Mouse (Mus musculus) left cerebral cortex, adult 18-20 months (tissue): ENCODE measurements around the gene Rfc4. TPM values are rescaled to one million over a fixed set of nuclear protein-coding genes. Genes with fewer than 3 reads are reported as not detected.

Experiments used
- microRNA-seq, 2 experiments: library from miRNA; unstranded; fragments of <30 nt; microRNA quantifications; one replicate each; pipeline ENCODE4 v1.2.0; 2021
- total RNA-seq, 2 experiments: library from RNA; stranded (reverse); gene quantifications; 2 replicates each; pipeline ENCODE4 v1.2.3; 2021

Rfc4 gene
- total RNA-seq, 2 experiments from 2014 or later: 5.0 to 6.5 TPM

Small RNA genes within 50 kb of the gene (microRNA-seq; reads per million reads assigned to microRNA genes)
- 0.21 to 0.25 reads per million in 2 experiments for gene Gm49346

Other genes starting within 250 kb of the Rfc4 start
- not detected for gene Ahsg, start 236.5 kb downstream of the Rfc4 start, total RNA-seq
- not detected for gene Fetub, start 209.4 kb downstream of the Rfc4 start, total RNA-seq
- not detected for gene Hrg, start 176.7 kb downstream of the Rfc4 start, total RNA-seq
- not detected for gene Kng2, start 98.3 kb downstream of the Rfc4 start, total RNA-seq
- not detected for gene Kng1, start 69.9 kb downstream of the Rfc4 start, total RNA-seq
- 100 to 1,000 TPM; 894 to 957 TPM for gene Eif4a2, start 20.3 kb downstream of the Rfc4 start, total RNA-seq
- not detected for gene Adipoq, start 18.8 kb upstream of the Rfc4 start, total RNA-seq
- gene St6gal1, start 97.0 kb upstream of the Rfc4 start, total RNA-seq: 10 to 100 TPM; 16.2 to 17.6 TPM